Mouse (Mus musculus): ENCODE data around the gene Srrm4.

GRCm38 (mm10) chr5:116563713-116564112, 27.9 kb downstream of the Srrm4 start:
- no peak for TF ChIP-seq POLR2A (IDR thresholded peaks at IDR 0.05; ENCODE audit: insufficient read depth, low read depth, low read length)
- no peak for TF ChIP-seq CTCF (IDR thresholded peaks at IDR 0.05; ENCODE audit: insufficient read depth, low read depth, low read length)
